Mouse (Mus musculus) layer of hippocampus, postnatal 25 days (tissue): ENCODE results near the gene Trio. TPM values are rescaled to one million over a fixed set of nuclear protein-coding genes. Genes with fewer than 3 reads are reported as not detected.

Experiments used
- DNase-seq, 2 experiments: peaks; one replicate each; pipeline ENCODE4 v3.0.0; 2022; ENCODE audit warnings: mixed read lengths in 2 of 2, low spot score in 1 of 2; ENCODE audit errors: extremely low spot score in 1 of 2
- total RNA-seq, 2 experiments: library from RNA; stranded (reverse); gene quantifications; 2 replicates each; pipeline ENCODE4 v1.2.3; 2021

Gene Trio
- total RNA-seq, 2 experiments from 2014 or later, result 251 to 305 TPM

DNA sequence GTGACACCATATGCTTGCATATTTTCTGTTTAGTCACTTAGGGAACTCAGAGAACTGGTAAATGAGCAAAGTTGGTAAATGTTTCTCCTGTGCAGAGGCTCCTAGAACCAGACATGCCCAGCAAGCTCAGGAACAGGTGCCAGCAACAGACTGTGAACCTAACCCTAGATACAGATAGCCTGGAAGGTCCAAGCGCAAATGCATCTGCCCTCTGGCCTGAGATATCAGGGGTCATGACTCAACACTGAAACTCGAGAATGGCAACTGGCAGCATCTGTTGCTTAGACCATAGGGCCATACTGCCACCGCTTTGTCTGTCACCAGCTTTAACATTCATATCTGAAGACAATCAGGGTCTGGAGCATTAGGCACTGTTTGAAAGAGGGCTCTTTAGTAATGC lies 72.1 kb downstream of the Trio start:
- DNase-seq, result no peak

DNA sequence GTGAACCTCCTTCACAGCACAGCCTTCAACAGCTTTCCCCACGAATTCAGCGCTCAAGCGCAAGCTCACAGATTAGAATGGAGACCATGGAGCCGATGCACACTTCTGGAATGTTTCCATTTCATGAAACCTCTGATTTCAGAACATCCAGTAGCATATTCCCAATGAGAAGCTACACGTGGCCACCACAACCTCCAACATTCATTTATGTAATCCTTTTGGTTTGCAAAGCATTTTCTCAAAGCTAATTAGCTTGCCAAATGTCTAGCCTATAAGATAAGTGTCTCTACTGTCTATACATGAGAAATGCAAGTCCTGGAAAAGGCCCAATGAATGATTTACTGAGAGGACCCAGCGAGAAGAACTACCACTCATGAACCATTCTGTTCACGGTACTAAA lies 74.5 kb downstream of the Trio start:
- DNase-seq, result no peak

DNA sequence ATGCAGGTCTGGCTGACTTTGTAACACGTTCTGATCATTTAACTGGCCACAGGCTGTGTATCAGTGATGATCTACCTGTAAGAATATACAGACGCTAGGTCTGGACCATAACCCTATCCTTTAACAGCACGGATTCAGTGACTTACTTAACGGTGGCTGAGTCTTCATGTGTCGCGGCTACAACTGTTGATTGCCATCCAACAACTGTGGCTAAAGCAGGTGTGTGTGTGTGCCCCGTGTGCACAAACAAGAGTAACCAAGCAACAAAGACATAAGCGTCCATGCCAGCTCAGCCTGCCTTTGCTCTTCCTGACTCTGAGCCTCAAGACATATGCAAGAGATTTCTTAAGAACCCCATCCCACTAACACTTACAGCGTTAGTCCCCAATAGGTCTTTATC lies 76.5 kb downstream of the Trio start:
- no peak for DNase-seq

GRCm38 (mm10) chr15:27947880-27948279 lies 77.8 kb downstream of the Trio start:
- DNase-seq, result no peak

DNA sequence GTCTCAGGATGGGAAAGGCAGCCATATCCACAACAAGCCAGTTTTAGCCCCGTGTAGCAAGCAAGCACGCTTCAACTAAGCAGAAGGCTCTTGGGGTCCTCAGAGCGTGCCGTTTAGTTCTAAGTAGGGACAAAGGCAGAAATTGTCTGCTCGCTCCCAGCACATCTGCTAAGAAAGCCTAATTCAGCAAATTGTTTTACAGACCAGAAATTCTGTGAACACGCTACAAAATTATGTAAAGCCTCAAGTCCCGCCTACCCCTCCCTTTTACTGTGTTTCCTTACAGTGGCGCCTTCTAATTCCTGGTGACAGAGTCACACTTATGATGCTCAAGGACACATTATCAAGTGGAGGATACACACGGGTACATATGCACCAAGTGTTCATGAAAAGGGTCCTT lies 80.1 kb downstream of the Trio start:
- no peak for DNase-seq

- no peak for DNase-seq
Measured at GRCm38 (mm10) chr15:27944898-27945297, 80.8 kb downstream of the Trio start.

DNA sequence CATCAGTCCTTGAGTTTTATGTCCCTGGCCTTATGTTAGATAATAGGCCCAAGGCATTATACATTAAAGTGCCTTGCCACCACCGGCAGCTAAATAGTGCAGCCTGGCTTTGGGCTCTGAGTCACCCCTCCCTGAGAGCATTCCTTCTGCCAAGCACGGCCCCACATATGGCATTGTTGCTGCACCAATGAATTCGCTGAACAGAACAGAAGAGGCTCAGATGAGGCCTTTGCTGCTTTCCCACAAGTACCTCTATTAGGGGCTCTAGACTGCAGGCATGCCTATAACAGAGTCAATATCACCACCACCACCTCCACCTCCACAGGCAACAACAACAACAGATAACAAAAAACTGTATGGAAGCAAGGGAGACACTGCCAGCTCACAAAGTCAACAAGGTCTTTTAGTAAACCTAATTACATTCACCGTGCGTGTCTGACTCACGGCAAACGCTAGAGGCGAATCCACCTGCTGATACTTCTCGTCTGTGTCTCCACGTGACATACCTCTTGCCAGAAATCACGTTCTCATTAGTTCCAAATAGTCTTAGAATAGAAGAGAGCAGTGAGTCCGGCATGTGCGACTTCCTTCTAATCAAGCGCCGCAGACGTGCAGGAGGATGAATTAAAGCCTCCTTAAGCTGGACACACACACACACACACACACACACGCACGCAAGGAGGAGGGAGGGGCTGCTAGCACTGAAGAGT lies 82.0 kb downstream of the Trio start:
- DNase-seq, result no peak

DNA sequence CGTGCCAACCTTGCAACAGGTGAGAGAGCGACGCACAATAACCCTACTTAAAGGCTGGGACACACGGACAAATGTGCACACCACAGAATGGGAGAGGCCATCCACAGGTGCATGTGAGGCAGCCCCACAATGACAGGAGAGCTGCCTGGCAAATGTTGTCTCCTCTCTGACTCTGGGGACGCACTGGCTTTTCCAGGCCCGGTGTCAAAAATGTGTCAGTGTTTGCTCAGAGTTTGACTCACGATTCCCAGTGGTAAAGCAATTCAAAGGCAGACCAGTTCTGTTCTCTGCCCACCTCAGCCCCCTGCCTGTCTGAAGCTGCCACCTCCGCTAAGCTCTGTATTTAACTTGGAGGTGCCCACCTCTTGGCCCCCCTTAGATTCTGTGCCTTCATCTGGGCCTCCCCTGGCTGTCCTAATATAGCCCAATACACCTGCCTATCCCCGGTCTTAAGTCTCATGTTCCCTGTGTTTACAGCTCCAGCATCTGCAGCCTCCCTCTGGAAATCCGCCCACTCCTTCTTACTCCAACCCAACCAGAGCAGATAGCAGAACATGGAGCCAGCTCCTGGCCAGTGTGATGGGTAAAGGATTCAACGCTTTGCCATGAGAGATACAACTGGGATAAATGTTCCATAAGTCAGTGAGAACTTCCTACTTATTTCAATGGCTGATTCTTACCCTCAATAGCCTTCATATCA lies 83.3 kb downstream of the Trio start:
- DNase-seq, result no peak

GRCm38 (mm10) chr15:27941441-27941840 lies 84.2 kb downstream of the Trio start:
- no peak for DNase-seq

DNA sequence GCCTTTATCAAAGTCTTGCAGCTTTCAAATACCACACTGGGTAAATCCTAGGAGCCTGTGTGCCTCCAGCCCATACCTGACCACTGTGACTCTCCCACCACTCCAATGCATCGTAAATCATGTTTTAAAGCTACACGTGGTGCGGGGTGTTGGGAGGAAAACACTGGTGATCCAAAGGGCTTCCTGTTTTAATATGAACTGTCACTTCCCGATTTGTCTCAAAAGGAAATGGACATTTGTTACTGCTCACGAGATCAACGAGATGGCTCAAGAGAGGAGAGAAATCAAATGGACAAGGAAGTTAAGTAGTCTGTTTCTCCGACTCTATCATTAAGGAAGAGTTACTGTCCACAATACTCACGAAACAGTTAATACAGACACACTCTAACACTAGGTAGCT lies 84.6 kb downstream of the Trio start:
- DNase-seq, result no peak

DNA sequence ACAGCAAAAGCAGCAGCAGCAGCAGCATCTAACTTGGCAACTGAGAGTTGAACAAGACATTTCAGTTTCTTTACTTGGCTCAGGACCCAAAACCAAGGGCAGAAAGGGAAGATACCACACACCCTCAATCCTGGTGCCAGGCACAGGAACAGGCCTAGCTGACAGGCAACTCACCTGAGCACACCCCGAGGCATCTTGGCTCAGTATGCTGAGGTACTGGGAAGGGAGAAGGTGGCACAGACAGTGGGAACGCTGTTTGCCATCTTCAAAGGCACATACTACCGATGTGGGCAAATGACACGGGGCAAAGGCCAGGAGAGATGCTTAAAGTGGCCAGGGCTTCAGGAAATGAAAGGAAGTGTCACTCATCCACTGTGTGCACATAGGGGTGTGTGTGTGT lies 85.6 kb downstream of the Trio start:
- no peak for DNase-seq

DNA sequence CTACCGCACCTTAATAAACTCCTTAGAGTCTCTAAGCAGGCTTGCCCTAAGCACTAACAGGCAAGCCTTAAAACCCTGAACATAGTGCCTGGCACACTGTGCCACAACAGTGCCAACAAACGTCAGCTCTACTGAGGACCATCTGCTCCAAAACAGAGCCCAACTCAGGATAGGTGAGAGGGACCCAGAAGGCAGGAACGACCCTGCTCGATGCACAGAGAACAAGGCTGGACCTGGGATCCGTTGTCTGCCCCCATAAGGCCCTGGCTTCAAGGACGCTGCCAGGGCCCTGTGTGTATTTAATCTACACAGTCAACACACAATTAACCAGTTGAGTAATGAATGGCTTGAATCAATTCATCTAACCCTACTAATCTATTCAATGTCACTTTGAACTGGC lies 86.8 kb downstream of the Trio start:
- no peak for DNase-seq

- DNase-seq, result no peak
Measured at GRCm38 (mm10) chr15:27937861-27938833, 87.5 kb downstream of the Trio start.

GRCm38 (mm10) chr15:27937003-27937860 lies 88.4 kb downstream of the Trio start:
- peak in 1 of 2 experiments; percentile 48 for DNase-seq

- no peak for DNase-seq
Measured at GRCm38 (mm10) chr15:27935772-27936746, 89.6 kb downstream of the Trio start.

- DNase-seq, result no peak
Measured at GRCm38 (mm10) chr15:27933270-27933669, 92.4 kb downstream of the Trio start.

GRCm38 (mm10) chr15:27931891-27932290 lies 93.8 kb downstream of the Trio start:
- DNase-seq, result no peak

GRCm38 (mm10) chr15:27931459-27931858 lies 94.2 kb downstream of the Trio start:
- DNase-seq, result no peak

DNA sequence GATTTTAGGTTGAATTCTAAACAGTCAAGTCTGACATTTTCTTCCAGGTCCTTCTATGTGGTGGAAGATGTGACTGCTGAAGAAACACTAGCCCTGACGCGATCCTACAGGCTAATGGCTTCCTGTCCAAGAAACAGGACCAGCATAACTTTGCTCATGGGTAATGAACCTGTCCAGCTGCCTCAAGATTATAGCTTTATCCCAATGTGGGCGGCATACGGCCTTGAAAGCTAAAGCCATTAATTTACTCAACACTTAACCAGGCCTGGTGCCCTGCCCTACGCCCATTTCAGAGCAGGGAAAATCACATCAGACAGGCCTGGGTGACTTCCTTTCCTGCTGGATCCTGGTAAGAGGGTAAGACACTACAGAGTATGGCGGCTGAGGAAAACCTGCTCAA lies 98.0 kb downstream of the Trio start:
- no peak for DNase-seq
